Mouse (Mus musculus) kidney, postnatal 14 days (tissue): ENCODE measurements at regions not wholly inside any gene's neighbourhood (a gene's known extent, or its start where the extent isn't known, plus 50 kb on each side); places are given as distances from the start of the nearest gene placed in this dataset.

Source experiments
- DNase-seq: peaks from one replicate; pipeline ENCODE4 v3.0.0; 2022; ENCODE audit warnings: mixed read lengths

DNA sequence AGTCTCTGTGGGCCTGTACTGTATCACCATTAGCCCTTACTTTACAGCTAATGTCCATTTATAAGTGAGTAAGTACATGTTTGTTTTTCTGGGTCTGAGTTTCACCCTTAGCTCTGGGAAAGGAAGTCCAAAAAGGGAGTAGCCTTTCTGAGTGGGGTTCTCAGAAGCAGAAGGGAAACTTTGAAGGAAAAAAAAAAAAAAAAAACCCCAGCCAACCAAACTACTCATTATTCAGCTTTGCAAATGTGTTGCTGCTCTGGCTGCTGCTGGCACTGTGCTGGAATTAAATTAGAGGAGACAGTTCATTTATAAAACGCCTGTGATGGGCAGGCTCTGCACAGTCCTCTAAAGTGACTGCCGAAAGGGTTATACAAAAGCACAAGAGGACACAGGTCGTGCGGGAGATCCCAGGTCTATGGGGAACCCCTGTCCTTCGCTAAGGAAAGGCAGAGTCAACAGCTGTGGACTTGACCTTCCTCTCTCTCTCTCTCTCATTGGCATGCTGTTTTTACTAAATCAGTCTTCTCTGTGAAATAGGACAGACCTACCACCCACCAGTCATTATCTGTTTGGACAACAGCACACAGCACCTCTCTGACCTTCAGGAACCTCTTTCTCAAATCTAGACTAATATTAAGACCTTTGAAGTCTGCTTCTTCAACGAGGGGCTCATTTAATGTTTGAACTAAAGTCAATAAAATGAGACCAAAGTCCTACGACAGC lies 165.4 kb downstream of the Cd47 start:
- peak; percentile 28 for DNase-seq

DNA sequence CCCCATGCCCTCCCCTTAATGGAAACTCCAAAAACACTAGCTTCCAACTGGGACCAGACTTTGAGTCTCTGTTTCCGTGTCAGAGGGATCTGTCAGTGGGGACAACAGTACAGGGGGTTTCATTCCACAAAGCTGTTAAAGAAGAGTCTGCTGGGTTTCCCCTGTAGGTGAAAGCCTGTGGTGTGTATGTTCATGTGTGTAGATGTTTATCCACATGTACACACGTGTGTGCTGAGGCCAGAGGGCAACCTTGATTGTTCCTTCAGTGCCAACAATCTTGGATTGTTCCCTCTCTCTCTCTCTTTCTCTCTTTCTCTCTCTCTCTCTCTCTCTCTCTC lies 165.9 kb downstream of the Cd47 start:
- DNase-seq: no peak

DNA sequence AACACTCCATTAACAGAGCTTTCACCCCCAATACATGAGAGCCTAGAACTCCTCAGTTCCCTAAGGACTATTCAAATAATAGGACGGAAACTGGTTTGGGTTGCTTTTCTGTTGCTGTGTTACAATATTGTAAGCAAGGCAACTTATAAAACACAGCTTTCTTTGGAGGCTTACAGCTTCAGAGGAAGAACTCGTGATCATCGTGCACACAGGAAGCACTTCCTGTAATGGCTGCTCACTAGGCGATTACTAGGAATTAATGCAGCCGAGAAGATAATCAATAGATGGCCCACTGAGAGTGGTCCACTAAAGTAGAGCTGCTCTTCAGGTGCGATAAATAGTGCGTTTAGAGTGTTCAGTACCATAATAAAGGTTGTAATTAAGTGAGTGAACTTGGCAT lies 166.8 kb downstream of the Cd47 start:
- DNase-seq: no peak

DNA sequence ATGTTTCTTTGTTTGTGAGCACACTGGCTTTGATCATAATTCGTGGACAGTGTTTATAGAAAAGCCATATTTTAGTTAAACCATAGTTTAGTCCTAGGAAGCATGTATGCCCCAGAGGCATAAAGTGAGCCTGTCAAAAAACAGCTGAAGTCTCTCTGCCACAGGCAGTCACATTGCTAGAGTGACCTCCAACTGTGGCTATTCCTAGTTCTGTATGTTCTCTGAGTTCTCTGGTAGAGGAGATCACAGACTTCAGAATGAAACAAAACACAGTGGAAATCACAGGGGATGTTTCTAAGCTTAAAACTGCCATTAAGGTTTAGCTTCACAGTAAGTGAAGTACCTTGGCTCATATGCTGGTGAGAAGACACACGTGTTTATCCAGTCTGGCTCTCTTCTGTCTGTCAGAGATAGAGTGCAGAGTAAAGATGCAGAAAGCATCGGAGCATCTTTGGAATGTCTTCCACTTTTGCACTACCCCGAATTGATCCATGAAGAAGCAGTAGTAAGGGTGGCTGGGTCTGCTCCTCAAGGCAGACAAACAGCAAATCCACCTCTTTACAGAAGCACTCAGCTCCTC lies 168.0 kb downstream of the Cd47 start:
- DNase-seq: no peak

DNA sequence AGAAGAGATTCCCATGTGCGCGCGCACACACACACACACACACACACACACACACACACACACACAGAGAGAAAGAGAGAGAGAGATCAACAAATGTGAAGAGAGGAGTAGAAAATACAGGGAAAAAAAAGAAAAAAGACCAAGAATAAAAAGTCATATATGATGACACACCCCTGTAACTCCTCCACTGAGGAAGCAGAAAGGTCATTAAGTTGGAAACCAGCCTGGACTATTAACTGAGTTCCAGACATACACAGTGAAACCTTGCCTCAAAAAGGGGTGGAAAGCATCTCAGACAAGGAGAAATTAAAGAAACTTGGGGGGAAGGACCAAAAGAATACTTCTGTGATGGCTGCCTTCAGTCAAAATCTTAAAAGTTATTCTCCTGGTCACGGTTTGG lies 168.7 kb downstream of the Cd47 start:
- no peak for DNase-seq

DNA sequence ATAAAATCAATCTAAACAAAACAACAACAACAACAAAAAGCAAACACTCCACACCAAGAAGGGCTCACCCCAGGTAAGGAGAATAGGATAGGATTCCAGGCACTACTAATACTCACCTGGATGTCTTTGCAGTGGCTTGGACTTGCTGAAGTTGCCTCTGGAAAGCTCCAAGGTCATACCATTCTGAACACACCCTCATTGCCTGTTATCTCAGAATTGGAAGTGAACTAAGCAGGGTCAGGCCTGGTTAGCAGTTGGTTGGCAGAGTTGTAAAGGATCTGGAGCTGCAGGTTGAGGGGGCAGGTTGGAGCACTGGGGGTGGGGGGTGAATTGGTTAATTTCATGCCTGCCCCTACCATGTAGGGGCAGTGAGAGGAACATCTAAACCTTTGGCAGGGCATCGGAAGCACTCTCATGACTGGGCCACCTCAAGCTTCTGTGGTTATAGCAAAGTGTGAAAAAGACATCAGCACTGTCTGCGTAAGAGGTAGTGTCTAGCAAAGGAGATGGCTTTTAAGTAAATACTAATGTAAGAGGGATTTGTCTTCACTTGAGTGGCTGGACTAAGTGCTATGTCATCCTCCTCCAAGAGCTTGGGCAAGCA lies 169.5 kb downstream of the Cd47 start:
- DNase-seq: no peak

DNA sequence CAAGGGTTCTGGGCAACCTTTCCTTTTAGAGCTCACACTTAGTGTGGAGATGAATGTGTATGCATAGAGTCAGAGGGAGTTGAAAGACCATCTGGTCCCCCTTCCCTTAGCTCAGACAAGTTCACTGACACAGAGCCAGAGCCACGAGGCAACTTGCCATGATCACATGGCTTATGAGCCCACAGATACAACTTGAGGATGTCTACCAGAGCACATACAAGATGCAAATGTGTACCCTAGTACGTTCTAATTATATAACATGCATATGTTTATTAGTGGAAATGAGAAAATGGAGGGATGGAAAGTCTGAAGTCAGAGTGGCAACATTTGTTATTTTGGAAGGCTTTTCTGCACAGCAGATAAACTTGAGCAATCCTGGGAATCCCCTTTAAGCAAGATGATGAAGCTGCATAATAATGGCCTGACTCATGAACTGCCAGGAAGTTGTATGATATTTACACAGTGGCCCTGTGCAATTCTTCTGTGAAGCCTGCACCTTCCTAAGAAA lies 170.0 kb downstream of the Cd47 start:
- DNase-seq: no peak

DNA sequence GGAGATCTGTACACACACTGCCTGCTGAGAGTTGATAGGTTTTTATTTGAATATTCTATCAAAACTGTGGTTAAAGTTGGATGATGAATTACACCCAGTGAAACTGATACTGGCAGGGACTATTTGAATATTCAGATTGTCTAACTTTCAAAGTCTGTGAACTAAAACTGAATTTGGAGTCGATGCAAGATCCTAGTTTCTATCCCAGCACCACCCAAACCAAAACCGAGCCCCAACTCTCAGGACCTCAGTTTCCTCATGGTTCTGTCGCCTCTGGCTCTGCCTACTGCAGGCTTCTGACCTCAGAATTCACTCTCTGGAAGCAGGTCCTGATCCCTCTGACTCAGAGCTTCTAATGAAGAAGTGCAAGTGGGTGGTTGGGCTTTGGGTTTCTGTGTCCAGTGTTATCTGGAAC lies 170.8 kb downstream of the Cd47 start:
- no peak for DNase-seq

DNA sequence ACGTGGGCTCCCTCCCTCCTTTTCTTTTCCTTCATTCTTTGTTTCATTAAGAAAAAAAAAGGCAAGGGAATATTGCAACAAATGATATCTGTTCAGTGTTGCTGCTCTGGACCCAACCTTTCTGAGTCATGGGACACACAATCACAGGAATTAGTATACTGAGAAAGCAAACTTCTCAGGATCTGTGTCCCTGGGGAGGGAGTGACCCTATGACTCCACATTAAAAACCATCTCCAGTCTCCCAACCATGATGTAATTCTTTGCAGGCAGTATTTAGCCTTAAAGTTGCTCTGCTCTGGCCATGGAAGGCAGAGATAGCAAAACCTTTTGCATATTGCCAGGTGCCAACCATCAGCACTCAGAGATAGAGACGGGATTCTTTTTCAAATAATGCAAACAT lies 176.9 kb downstream of the Cd47 start:
- no peak for DNase-seq

DNA sequence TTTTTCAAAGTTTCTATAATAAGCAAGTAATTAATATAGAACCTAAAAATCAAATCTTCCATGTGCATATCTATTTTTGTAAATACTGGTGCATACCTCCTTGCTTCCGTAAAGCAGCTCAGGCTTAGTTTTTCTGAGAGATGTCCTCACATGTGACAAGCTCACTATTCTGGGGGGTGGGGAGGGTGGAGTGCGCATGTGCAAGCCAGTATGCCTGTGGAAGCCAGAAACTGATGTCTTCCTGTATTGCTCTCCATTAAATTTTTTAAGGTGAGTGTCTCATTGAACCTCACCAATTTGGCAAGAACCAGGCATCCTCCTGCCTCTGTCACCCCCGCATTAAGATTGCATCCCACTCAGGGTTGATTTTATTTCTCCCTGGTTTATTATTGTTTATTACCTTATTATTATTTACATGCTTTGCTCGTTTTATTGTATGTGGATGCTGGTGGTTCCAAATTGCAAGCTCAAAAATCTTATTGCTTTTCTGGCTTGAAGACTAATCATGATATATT lies 179.2 kb downstream of the Cd47 start:
- no peak for DNase-seq

DNA sequence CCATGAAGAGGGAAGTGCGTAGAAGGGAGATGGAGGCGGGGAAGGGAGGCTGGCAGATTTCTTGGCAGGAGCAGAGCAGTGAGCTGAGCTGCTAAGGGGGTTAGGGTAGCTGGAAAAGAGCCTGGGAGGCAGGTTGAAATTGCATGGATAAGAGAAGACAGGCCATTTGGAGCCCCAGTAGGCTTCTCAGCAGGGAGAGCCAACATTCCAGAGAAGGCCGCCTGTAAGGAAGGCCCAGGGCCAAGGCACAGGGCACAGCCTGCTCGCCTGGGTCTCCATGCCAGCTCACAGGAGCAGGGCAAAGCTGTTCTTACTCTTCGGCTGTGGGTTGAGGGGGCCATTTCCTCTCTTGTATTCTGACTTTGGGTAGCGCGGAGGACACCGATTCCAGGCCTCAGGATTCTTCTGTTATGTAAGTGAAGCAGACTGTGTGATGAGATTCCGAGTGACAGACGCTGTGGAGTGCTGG lies 179.9 kb downstream of the Cd47 start:
- no peak for DNase-seq

DNA sequence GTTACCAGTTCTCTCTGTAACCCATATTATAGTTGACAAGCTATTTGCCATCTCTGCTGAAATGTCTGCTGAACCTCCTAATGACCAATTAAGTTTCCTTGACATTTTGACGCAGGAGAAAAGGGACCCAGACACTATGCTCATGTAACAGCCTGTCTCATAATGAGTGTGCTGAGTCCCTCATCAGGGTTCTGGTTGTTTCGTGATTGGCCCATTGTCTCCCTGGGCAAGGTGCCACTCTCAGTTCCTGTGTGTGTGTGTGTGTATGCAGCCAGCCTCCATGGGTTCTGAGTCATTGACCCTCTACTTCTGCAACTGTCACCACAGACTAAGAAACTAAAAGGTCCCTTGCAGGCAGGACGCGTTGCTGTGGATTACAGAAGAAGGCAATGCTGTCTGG lies 181.8 kb downstream of the Cd47 start:
- no peak for DNase-seq

DNA sequence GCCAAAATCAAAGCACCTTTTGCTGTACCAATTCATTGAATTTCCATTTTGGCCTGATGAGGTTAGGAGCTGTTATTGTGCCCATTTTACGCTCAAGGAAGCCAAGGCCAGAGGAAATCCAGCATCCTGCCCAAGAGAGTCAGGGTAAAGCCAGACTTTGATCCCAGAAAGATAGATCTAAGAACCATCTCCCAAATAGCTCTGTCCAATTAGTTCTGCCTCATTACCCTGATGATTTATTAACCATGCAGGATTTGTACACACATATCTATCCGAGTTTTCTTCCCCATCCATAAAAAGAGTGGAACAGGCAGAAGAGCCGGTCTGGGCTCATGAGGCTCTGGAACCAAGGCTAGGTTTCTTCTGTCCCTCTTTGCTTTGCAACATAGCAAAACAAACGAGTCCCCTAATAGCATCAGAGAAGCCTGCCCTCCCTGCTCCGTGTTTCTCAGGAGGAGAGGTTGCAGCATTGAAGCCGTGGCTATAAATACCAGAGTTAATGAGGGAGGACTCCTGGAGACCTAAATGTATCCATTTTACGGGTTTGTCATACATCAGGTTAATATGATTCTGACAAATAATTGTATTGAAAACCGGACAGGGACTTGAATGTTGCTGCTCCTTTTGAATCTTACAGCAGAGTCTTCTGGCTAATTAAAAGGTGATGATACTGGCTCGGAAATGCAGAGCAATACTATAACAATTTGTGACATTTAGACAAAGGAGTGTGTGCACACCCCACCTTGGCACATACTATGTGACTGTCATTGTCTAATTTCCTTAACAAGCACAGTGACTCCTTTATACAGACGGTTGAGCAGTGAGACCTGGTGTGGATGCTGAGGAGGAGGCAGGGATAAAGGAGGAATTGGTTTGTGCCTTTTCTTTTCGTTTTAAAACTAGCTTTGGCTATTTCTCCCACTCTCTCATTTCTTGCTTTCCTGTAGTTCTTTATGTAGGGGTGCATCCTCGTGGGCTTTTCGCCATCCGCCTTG lies 185.0 kb downstream of the Cd47 start:
- no peak for DNase-seq

DNA sequence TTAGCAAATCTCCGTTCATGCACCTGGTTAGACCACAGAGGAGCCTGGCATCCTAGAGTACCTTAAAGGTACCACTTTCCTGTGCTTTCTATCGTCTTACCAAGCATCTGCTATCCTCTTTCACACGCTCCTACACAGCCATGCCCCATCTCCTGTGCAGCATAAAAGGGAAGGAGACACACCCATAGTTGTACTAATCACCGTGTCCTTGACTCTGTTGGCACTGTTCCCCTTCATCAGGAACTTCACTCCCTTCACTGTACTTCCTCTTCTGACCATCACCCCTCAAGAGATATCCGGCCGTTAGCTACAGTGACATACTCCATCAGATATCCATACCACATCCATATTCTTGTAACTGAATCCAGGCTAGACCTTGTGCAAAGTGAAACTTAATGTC lies 186.6 kb downstream of the Cd47 start:
- DNase-seq: no peak

DNA sequence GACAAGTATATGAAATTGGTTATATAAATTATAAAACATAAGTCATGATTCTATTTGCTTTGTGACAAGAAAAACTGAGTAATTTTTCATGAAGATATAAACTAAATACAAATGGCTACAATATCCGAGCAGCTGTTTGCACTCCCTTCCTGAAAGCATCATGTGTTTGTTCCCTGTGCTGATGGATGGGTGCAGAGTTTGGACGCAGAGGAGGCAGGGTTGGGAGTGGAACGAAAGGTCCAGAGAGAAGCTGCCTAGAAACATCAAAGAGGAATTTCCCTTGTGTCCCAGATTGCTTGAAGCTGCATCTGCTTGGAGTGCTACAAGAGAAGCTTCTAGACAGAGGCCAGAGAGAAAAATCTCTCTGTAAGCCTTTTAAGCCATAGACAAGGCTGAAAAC lies 195.5 kb downstream of the Cd47 start:
- DNase-seq: no peak

DNA sequence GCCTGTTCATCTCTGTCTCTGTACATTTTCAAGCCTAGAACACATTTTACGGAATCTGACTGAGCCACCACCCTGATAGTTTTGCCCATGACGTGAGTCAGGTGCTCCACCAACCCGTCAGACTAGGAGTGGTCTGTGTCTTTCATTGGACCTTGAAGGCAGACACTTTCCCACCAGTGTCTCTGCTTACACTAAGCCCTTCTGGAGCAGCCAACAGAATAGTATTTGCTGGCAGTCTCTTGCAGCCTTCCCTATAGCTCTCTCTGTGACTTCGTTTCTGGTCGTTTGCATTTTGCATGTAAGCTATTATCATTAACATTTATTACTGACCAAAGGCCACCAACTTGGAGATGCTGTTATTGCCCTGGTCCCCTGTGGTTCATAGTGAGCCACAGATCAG lies 196.3 kb downstream of the Cd47 start:
- no peak for DNase-seq

DNA sequence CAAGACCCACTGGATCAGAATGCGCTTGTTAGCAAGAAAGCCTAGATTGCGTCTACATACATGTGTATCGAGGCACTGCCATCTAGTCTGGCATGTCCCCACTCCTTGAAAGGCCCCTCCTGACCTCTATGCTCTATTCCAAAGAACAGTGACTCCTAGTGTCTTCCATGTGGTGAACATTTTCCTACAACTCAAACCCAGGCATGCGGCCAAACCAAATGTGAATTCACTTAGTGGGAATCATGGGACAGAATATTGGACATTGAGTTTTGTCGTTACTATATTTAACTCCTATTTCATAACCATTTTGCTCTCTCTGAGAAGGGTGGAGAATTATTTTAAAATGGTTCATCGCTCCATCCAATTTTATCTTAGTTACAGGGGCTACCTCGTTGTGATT lies 196.7 kb downstream of the Cd47 start:
- no peak for DNase-seq

DNA sequence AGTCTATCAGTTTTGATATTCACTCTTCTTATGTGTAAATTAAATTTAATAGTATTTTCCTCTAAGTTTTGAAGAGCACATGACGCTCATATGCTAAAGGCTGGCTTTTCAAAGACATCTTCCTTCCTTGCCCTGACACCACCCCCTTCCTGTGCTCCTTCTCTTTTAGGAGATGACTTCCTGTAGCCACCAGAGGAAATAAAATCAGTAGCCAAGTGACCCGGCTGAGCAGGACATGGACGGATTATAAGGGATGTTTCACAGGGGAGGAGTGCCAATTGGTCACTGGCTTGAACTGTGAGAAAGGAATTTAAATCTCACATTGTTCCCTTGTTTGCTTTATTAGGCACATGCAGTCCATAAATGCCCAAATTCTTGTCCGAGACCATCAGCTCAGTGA lies 200.5 kb downstream of the Cd47 start:
- peak; percentile 19 for DNase-seq

DNA sequence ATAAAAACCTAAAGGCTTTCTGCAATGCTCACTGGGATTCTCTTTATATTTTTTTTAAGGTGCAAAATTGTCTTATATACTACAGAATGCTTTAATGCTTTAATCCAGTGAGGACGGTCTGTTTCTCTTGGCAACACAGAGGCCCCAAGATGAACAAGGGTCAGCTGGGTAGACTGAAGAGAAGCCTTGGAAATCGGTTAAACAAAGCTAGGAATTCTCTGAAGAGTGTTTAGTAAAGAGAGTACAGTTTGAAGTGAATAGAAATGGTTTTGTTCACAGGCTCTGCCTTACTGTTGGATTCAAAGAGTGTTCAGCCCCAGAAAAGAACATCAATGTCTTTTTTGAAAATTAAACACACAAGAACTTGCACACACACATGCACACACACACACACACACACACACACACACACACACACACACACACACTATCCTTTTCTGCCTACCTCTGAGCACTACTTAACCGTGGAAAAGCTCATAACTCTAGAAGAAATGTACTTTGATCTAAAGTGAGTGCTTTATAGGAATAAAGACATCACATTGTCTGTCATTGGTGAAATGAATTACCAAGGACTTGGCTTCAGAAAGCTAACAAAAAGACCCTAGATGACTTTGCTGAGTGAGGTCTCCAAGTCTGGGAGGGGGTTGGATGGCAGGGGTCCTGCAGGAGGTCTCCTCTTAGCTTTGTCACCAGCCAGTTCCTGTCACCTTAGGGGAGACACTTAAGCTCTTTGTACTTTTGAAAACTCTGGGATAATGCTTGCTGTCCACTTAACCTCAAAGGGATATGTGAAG lies 201.5 kb downstream of the Cd47 start:
- no peak for DNase-seq

DNA sequence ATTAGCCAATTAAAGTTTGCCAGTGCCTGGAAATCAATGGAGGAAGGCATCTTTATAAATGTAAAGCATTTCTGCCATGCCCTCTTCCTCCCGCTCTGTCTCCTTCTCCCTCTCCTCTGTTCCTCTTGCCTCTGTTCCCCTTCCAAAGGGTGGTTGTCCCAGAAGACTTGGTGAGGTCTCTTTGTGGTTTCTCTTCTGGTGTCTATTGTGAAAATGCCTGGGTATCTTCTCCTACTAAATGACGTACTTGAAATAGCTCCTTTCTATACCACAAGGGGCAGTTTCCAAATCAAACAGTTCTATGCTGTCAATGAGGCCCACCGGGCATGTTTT lies 202.1 kb downstream of the Cd47 start:
- DNase-seq: no peak

DNA sequence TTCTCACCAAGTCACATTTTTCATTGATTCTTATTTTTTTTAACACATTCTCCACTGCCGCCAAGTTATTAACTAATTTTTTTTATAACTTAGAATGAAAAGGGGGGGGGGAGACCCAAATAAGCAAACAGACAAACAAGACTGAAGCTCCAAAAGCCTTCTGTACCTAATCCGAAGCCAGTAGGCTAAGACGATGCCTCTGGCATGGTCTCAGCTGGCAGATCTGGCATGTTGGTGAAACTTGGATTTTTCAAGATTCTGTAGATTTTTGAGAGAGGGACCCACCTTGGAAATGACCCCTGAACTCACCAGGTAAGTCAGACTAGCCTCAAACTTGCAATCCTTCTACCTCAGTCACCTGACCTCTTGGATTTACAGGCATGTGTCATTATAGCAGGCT lies 208.7 kb downstream of the Cd47 start:
- DNase-seq: no peak

DNA sequence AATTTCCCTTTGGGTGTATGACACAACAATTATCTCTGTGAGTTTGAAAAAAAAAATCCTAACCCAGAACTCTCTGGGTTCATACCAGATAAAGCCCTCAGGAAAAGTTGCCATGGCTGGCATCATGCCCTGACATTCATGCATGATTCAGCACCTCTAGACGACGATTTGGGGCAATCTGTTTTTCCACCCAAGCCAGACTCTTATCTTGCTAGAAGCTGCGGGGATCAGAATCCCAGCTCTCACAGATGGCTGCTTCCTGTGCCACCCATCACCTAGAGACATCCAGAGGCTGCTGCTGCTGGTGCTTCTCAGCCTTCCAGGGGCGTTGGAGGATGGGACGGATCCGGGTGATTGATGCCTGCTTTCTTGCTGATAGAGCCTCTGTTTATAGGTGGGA lies 209.2 kb downstream of the Cd47 start:
- DNase-seq: peak; percentile 42
